Mouse (Mus musculus) liver, adult 2 months (tissue): ENCODE measurements around the gene Enpp5. TPM values are rescaled to one million over a fixed set of nuclear protein-coding genes. Genes with fewer than 3 reads are reported as not detected.

Experiments
- DNase-seq: peaks from one replicate; pipeline ENCODE4 v3.0.0-alpha.2; 2011; ENCODE audit warnings: low read depth, low spot score; ENCODE audit errors: extremely low read depth
- H3K27ac ChIP-seq: fragments of 200-500 bp; replicated peaks from 2 replicates; pipeline ENCODE4 v1.5.1; 2012; ENCODE audit warnings: low read depth, mild to moderate bottlenecking, control low read depth, inconsistent platforms, low read length; ENCODE audit not compliant: insufficient read depth
- H3K27me3 ChIP-seq: fragments of 200-500 bp; 2 replicates; pipeline ENCODE4 v1.6.1; 2012; ENCODE audit warnings: mild to moderate bottlenecking, moderate library complexity, low read length, inconsistent platforms; ENCODE audit not compliant: control insufficient read depth, insufficient read depth
- H3K36me3 ChIP-seq: fragments of 200-500 bp; 2 replicates; pipeline ENCODE4 v1.6.1; 2012; ENCODE audit warnings: low read length, inconsistent platforms; ENCODE audit not compliant: control insufficient read depth, insufficient read depth
- H3K4me1 ChIP-seq: fragments of 200-500 bp; 2 replicates; pipeline ENCODE4 v1.6.1; 2011; ENCODE audit warnings: low read length; ENCODE audit not compliant: control insufficient read depth, insufficient read depth
- H3K4me3 ChIP-seq: fragments of 200-500 bp; 2 replicates; pipeline ENCODE4 v1.5.1; 2011; ENCODE audit warnings: low read depth, mild to moderate bottlenecking, control low read depth, low read length, moderate library complexity; ENCODE audit not compliant: insufficient read depth
- H3K79me2 ChIP-seq: fragments of 200-500 bp; 2 replicates; pipeline ENCODE4 v1.6.1; 2012; ENCODE audit warnings: inconsistent platforms, mild to moderate bottlenecking, low read length, moderate library complexity; ENCODE audit not compliant: control insufficient read depth, insufficient read depth
- H3K9ac ChIP-seq: fragments of 200-500 bp; 2 replicates; pipeline ENCODE4 v1.6.1; 2012; ENCODE audit warnings: low read depth, mild to moderate bottlenecking, control low read depth, inconsistent platforms, low read length
- CTCF ChIP-seq: fragments of 200-500 bp; IDR thresholded peaks from 2 replicates; pipeline ENCODE4 v1.5.1; 2011; ENCODE audit warnings: low read depth, low read length, control low read depth
- POLR2A ChIP-seq: fragments of 200-500 bp; IDR thresholded peaks from 2 replicates; pipeline ENCODE4 v1.6.1; 2011; ENCODE audit warnings: low read length, control low read depth; ENCODE audit not compliant: insufficient read depth; ENCODE audit errors: extremely low read depth
- WGBS: fragments of 180-500 bp; shearing (Covaris S2); methylation state at CpG from one replicate; pipeline ENCODE4 v1.1.7; 2018; 5-methylcytosine and 5-hydroxymethylcytosine counted together
- polyA plus RNA-seq: library from polyadenylated mRNA; depleted of rRNA; stranded (reverse); fragments of >200 nt; gene quantifications from 2 replicates; pipeline ENCODE4 v1.2.3, GENCODE M21; 2012
- total RNA-seq: library from RNA; depleted of rRNA; stranded (reverse); fragments of >200 nt; gene quantifications from 2 replicates; pipeline ENCODE4 v1.2.3, GENCODE M21; 2014

Enpp5 gene
- total and polyA plus RNA-seq, 2 experiments: 9.1 to 23.5 TPM

DNA sequence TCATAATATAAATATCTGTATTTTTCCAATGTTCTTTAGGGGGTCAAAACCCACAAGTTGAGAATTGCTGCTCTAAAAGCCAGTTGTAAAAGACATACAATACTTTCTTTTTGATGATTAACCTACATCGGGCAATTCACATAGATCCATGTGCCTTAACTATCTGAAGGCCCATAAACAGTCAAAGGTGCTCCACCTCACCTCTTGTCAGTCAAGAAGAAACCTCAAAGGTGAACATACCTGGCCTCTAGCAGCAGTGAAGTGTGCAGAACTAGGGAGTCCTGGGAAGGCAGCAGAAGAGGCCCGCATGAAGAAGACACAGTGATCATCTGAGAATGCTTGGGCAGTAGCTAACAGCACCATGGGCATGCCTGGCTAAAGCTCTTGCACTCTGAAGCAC is 38.2 kb upstream of the Enpp5 start:
- Histone ChIP-seq H3K4me1 (no peaks in the 10 kb centered on the region), H3K27ac (no peak overlapping the region), H3K36me3 (no peaks in the 10 kb centered on the region), H3K27me3 (no peaks in the 10 kb centered on the region), H3K79me2 (no peaks in the 10 kb centered on the region), H3K9ac (no peak overlapping the region), H3K4me3 (no peak overlapping the region)
- DNase-seq: no peak
- no peak for TF ChIP-seq POLR2A
- no peak for TF ChIP-seq CTCF
- WGBS: 96% methylated on average over 2 of the region's 2 CpGs

- no peaks in the 10 kb centered on the region for H3K79me2 ChIP-seq
- WGBS: 88% methylated on average over 2 of the region's 2 CpGs
Observed at GRCm38 (mm10) chr17:44042301-44042700, 36.3 kb upstream of the Enpp5 start.

GRCm38 (mm10) chr17:44042861-44043260 is 35.8 kb upstream of the Enpp5 start:
- no peak overlapping the region for H3K27ac ChIP-seq
- 80% methylated on average over 8 of the region's 8 CpGs for WGBS
- H3K9ac ChIP-seq: no peak overlapping the region
- DNase-seq: peak; percentile 17
- no peaks in the 10 kb centered on the region for H3K27me3 ChIP-seq
- no peak overlapping the region for H3K4me3 ChIP-seq
- H3K36me3 ChIP-seq: no peaks in the 10 kb centered on the region
- no peak for TF ChIP-seq POLR2A
- no peaks in the 10 kb centered on the region for H3K4me1 ChIP-seq
- no peaks in the 10 kb centered on the region for H3K79me2 ChIP-seq

More at GRCm38 (mm10) chr17:44042301-44042700, 36.3 kb upstream of the Enpp5 start:
- H3K9ac ChIP-seq: no peak overlapping the region
- no peaks in the 10 kb centered on the region for H3K27me3 ChIP-seq
- H3K36me3 ChIP-seq: no peaks in the 10 kb centered on the region
- no peaks in the 10 kb centered on the region for H3K4me1 ChIP-seq
- H3K27ac ChIP-seq: no peak overlapping the region
- TF ChIP-seq CTCF (no peak), POLR2A (no peak)
- H3K4me3 ChIP-seq: no peak overlapping the region
- DNase-seq: no peak

DNA sequence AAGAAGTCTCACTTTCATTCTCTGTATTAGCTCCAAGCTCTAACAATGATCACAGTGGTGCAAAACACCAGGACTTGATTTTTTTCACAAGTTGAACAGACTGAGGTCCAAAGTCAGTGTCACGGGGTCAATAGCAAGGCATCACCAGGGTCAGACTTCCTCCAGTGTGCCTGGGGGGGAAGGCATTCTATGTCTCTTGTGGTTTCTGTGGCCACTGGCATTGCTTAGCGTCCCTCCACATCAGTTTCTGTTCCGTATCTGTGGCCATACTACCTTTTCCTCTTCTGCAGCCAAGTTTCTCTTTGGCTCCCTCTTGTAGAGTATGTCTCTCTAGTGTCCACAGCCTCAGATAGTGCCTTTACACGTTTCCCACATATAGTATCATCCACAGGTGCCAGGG is 25.2 kb upstream of the Enpp5 start:
- DNase-seq: peak; percentile 41
- Histone ChIP-seq H3K9ac (no peak overlapping the region), H3K27me3 (no peaks in the 10 kb centered on the region), H3K4me1 (peaks cover 1% of the 10 kb centered on the region; the same call in 1 of the 2 replicates), H3K27ac (no peak overlapping the region), H3K4me3 (no peak overlapping the region), H3K79me2 (no peaks in the 10 kb centered on the region), H3K36me3 (no peaks in the 10 kb centered on the region)
- TF ChIP-seq POLR2A: no peak
- TF ChIP-seq CTCF: no peak
- WGBS: 73% methylated on average over 4 of the region's 4 CpGs

- Histone ChIP-seq H3K79me2 (no peaks in the 10 kb centered on the region), H3K4me1 (peaks cover 1% of the 10 kb centered on the region; the same call in 1 of the 2 replicates), H3K9ac (no peak overlapping the region), H3K4me3 (no peak overlapping the region), H3K27ac (peak overlapping the region; percentile 25; the same call in 1 of the 2 replicates), H3K27me3 (no peaks in the 10 kb centered on the region), H3K36me3 (no peaks in the 10 kb centered on the region)
- TF ChIP-seq CTCF: no peak
- TF ChIP-seq POLR2A: no peak
- 33% methylated on average over 1 of the region's 1 CpGs for WGBS
- DNase-seq: peak; percentile 84
Observed at GRCm38 (mm10) chr17:44057123-44057522, 21.5 kb upstream of the Enpp5 start.

DNA sequence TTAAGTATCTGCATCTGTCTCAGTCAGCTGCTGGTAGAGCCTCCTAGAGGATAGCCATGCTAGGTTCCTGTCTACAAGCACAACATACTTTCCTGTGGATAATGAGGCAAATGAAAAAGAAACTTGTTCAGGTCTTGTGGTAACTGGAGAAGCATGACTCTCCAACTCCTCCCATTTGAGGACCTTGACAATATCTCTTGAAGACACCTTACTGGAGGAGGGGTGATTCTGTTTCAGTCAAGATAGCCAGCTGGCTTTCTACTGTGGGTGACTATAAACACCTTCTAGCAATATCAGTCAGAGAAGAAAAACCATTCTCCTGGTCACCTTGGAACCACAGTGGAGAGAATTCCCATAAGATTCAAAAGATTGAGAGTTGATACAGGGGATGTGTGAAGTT is 20.5 kb upstream of the Enpp5 start:
- no peaks in the 10 kb centered on the region for H3K36me3 ChIP-seq
- no peak overlapping the region for H3K4me3 ChIP-seq
- H3K4me1 ChIP-seq: peaks cover 1% of the 10 kb centered on the region; the same call in 1 of the 2 replicates
- H3K9ac ChIP-seq: no peak overlapping the region
- H3K27me3 ChIP-seq: no peaks in the 10 kb centered on the region
- TF ChIP-seq POLR2A: no peak
- TF ChIP-seq CTCF: no peak
- H3K27ac ChIP-seq: no peak overlapping the region
- H3K79me2 ChIP-seq: no peaks in the 10 kb centered on the region
- DNase-seq: no peak
